Mouse (Mus musculus): ENCODE measurements at regions not wholly inside any gene's neighbourhood (a gene's known extent, or its start where the extent isn't known, plus 50 kb on each side); places are given as distances from the start of the nearest gene placed in this dataset.
A peak's percentile ranks its signal among the peaks of the same experiment; 100 is the strongest.

GRCm38 (mm10) chr13:47585158-47585557, 462.7 kb downstream of the Rnf144b start:
- no peak for DNase-seq

GRCm38 (mm10) chr13:47602646-47603045, 480.2 kb downstream of the Rnf144b start:
- DNase-seq, result no peak

- DNase-seq, result no peak
These were observed 489.0 kb downstream of the Rnf144b start for GRCm38 (mm10) chr13:47611439-47611838.

- no peak for DNase-seq
These were observed 514.2 kb downstream of the Rnf144b start for GRCm38 (mm10) chr13:47636511-47637103.

- no peak for DNase-seq
These were observed 519.9 kb downstream of the Rnf144b start for GRCm38 (mm10) chr13:47642341-47642740.

GRCm38 (mm10) chr13:47645081-47645480, 522.6 kb downstream of the Rnf144b start:
- DNase-seq, result no peak

- peak in 1 of 2 experiments; percentile 2 for DNase-seq
These were observed 525.2 kb downstream of the Rnf144b start for GRCm38 (mm10) chr13:47647693-47648092.

- DNase-seq, result no peak
These were observed 527.6 kb downstream of the Rnf144b start for GRCm38 (mm10) chr13:47650093-47650492.

- no peak for DNase-seq
These were observed 544.0 kb downstream of the Rnf144b start for GRCm38 (mm10) chr13:47666470-47666869.

GRCm38 (mm10) chr13:47666956-47667701, 544.7 kb downstream of the Rnf144b start:
- DNase-seq, result peak; percentile 90 to 94

- DNase-seq, result no peak
These were observed 565.7 kb downstream of the Rnf144b start for GRCm38 (mm10) chr13:47688131-47688530.

GRCm38 (mm10) chr13:47693815-47694214, 567.2 kb upstream of the Id4 start:
- DNase-seq, result no peak

GRCm38 (mm10) chr13:47695877-47696276, 565.2 kb upstream of the Id4 start:
- DNase-seq, result no peak

GRCm38 (mm10) chr13:47700556-47700955, 560.5 kb upstream of the Id4 start:
- no peak for DNase-seq

GRCm38 (mm10) chr13:47707961-47708609, 552.9 kb upstream of the Id4 start:
- peak; percentile 17 to 24 for DNase-seq

GRCm38 (mm10) chr13:47709323-47709722, 551.7 kb upstream of the Id4 start:
- peak in 1 of 2 experiments; percentile 13 for DNase-seq

GRCm38 (mm10) chr13:47712507-47712906, 548.5 kb upstream of the Id4 start:
- DNase-seq, result no peak

GRCm38 (mm10) chr13:47716265-47716664, 544.8 kb upstream of the Id4 start:
- DNase-seq, result no peak

GRCm38 (mm10) chr13:47720645-47721044, 540.4 kb upstream of the Id4 start:
- no peak for DNase-seq

GRCm38 (mm10) chr13:47734415-47734814, 526.6 kb upstream of the Id4 start:
- DNase-seq, result no peak

- DNase-seq, result no peak
These were observed 525.5 kb upstream of the Id4 start for GRCm38 (mm10) chr13:47735426-47736063.

GRCm38 (mm10) chr13:47748906-47749305, 512.1 kb upstream of the Id4 start:
- no peak for DNase-seq

- DNase-seq, result no peak
These were observed 510.0 kb upstream of the Id4 start for GRCm38 (mm10) chr13:47751033-47751432.
